Mouse (Mus musculus) T-cell, adult 66 days (primary cell): Measurements from ENCODE around the gene Tmem174. TPM values are rescaled to one million over a fixed set of nuclear protein-coding genes. Genes with fewer than 3 reads are reported as not detected.

ENCODE experiments used
- total RNA-seq, 2 experiments: library from RNA; stranded (reverse); gene quantifications; 3 replicates in 1 of 2; 4 replicates in 1 of 2; pipeline ENCODE4 v1.2.4; 2023

Tmem174 gene
- total RNA-seq: not detected

GRCm38 (mm10) chr13:98637145-98637544 is at the start of gene Tmem174:
Tmem174 (minus strand) TSS chr13:98637410.

Other genes starting within 250 kb of the Tmem174 start
- not detected for gene Gm10320, start 145.4 kb downstream of the Tmem174 start, total RNA-seq
- gene Tmem171, start 57.4 kb upstream of the Tmem174 start, total RNA-seq: not detected
- 10 to 100 TPM; 63.1 to 68.0 TPM for gene Fcho2, start 178.0 kb upstream of the Tmem174 start, total RNA-seq